Mouse (Mus musculus): ENCODE measurements at regions not wholly inside any gene's neighbourhood (a gene's known extent, or its start where the extent isn't known, plus 50 kb on each side); places are given as distances from the start of the nearest gene placed in this dataset.

GRCm38 (mm10) chr3:6427905-6428304, 192.3 kb downstream of the 1700008P02Rik start:
- CTCF ChIA-PET, result no interaction called here

DNA sequence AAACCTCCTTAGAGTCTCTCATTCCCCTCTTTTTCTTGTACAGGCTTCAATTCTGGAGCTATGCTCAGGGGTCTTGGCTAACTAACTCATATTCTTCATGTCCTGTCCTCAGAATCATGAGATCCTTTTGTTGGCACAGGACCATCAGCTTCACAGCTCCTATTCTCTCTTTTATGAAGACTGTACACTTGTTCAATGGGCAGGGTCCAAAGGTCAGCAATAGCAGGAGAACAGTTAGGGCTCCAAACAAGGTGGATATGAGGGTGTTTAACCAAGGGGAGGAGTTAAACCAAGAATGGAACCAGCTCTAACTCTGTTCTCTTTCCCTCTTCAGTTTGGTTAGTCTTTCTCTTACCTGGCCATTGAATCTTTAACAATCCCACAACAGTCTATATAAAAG, 219.4 kb downstream of the 1700008P02Rik start:
- CTCF ChIA-PET, result no interaction called here

DNA sequence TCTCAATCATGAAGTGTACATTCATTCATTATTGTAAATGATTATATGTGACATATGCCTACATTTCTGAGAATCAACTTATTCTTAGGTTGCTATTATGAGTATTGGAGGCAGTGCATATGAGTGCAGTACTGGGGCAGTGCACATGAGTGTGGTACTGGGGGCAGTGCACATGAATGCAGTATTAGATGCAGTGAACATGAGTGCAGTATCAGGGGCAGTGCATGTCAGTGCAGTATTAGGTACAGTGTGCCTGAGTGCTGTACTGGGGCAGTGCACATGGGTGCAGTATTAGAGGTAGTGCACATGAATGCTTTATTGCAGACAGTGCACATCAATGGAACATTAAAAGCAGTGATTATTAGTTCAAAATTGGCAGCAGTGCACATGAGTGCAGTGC, 234.6 kb downstream of the 1700008P02Rik start:
- CTCF ChIA-PET, result no interaction called here

DNA sequence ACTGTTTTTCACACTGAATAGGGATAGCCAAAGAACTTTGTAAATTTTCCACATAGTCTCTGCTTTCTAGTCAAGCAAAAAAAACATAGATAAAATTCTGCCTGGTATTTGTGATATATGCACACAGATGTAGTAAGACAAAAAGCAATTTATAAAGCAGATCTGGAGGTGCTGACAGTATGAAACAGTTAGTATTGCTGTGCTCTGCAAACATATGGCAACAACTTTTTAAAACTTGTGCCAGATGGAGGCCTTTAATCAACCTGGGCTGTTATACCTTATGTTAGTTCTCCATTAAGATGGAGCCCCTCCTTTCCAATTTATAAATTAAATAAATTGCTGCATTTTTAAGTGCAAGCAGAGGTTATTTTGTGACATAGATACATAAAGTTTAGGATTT, 237.3 kb downstream of the 1700008P02Rik start:
- CTCF ChIA-PET, result no interaction called here

DNA sequence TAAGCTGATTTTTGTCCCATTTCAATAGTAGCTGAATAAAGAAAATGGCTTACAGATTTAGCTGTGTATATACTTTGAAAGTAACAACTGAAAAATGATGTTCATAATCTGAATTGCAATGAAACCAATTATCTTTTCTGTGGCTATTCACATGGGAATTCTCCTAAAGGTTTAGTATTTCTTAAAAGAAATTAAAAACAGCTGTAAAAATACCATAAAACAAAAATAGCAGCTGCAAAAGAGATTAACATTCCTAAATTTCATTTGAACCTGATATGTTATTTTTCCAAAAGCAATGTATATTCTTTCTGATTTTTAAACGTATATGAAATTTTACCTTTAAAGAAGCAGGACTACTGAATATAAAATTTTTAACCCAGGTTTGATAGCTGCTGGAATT, 237.9 kb downstream of the 1700008P02Rik start:
- CTCF ChIA-PET, result no interaction called here

GRCm38 (mm10) chr3:6381732-6382131, 238.5 kb downstream of the 1700008P02Rik start:
- CTCF ChIA-PET, result no interaction called here

GRCm38 (mm10) chr3:6339001-6339400, 281.2 kb downstream of the 1700008P02Rik start:
- CTCF ChIA-PET, result interaction anchor here (0.7 kb wide), 1 partner anchor 85 kb away, joined by 6 read pairs; no protein-coding TSS in a partner anchor

DNA sequence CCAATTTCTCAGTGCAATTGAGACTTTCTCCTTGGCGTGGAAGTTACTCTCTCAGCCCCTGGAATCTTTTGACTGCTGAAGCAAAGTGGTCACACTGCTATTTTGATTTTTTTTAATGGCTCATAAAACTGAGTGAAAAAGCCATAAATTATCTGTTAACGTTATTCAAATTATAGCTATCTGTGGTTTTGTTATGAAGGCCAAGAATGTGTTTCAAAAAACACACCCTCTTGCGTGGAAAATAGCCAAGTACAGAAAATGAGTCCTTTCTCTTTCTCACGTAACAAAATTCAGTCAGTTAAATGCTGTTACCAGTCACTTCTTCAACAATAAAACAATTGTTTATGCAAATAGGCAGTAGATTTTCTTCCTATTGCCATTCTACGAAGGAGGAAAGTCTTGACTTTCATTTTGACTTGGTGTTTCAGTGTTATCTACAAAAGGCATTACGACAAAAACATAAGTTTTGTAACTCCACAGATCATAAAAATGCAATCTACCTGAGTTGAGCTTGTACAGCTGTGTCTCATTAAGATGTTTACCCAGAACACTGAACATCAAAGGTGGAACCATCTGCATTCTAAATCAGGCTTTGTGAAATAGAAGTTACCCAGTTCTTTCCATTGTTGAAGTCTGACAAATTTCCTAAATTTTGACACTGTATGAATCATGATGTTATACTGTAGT, 299.3 kb downstream of the 1700008P02Rik start:
- CTCF ChIA-PET, result no interaction called here

DNA sequence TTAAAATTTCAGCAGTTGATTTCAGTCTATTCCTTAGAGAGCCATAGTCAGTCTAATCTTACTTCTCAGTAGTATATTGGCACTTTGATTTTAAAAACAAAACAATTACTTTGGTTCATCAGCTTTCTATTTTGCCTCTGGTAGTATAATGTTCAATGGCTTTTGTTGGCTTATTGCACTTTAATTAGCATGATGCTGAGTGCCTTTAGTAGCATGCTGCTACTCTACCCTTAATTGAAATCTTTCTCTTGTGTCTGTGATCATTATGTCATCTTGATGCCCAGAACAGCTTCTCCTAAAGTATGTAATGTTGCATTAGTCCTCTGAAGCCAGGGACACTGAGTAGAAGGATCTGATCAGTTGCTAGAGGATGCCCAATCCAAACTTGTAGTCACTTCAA, 330.7 kb downstream of the 1700008P02Rik start:
- CTCF ChIA-PET, result no interaction called here

GRCm38 (mm10) chr3:6280636-6281035, 339.6 kb downstream of the 1700008P02Rik start:
- CTCF ChIA-PET, result no interaction called here
